Mouse (Mus musculus) yolk sac, embryonic 10.5 days (tissue): ENCODE data around the gene Gabrb1.

Source experiments
- DNase-seq: peaks from one replicate; pipeline ENCODE4 v3.0.0-alpha.2; 2017; ENCODE audit warnings: low spot score

Gene Gabrb1

DNA sequence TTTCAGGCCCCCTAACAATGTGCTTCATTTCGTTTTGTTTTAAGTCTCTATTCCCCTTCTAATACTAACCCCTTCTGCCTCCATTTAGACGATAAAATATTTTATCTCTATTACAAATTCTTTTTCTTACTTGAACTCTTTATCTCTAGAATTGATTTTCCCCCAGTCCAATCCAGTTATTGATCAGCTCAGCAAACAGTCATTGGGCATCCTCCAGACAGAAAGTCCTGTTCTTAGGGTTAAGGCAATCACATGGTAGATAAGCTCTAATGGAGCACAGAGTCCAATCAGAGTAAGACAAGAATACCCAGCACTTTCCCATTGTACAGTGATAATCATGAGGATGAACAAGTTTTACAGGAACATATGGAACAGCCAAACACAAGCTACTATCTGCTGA is 172.4 kb downstream of the Gabrb1 start:
- DNase-seq, result no peak

GRCm38 (mm10) chr5:71842241-71842640 is 184.3 kb downstream of the Gabrb1 start:
- no peak for DNase-seq

- no peak for DNase-seq
Measured at GRCm38 (mm10) chr5:71898214-71898613, 240.3 kb downstream of the Gabrb1 start.

GRCm38 (mm10) chr5:71903399-71903798 is 245.5 kb downstream of the Gabrb1 start:
- no peak for DNase-seq

GRCm38 (mm10) chr5:71914028-71914427 is 256.1 kb downstream of the Gabrb1 start:
- DNase-seq, result no peak

GRCm38 (mm10) chr5:71915711-71916110 is 257.8 kb downstream of the Gabrb1 start:
- DNase-seq, result no peak

GRCm38 (mm10) chr5:71917206-71917605 is 259.3 kb downstream of the Gabrb1 start:
- DNase-seq, result no peak

- no peak for DNase-seq
Measured at GRCm38 (mm10) chr5:71923636-71924035, 265.7 kb downstream of the Gabrb1 start.

- no peak for DNase-seq
Measured at GRCm38 (mm10) chr5:71926336-71926735, 268.4 kb downstream of the Gabrb1 start.

DNA sequence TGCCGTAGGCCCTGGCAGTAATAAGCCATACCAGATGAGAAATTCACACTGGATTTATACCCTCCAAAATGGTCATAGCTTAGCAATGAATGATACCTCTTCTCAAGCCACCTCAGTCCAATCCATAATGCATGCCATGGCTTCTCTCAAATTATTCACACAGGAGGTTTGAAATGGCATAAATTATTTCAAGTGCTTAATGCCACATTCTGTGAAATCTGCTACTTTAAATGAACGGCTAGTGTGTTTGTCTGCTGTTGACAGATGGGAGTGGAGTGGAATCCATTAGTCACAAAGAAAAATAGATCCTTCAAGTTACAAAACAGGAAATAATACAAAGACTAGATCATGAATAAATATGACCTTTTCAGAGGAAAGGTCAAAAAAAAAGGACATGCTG is 272.1 kb downstream of the Gabrb1 start:
- DNase-seq, result no peak

GRCm38 (mm10) chr5:71951398-71951797 is 293.5 kb downstream of the Gabrb1 start:
- no peak for DNase-seq

DNA sequence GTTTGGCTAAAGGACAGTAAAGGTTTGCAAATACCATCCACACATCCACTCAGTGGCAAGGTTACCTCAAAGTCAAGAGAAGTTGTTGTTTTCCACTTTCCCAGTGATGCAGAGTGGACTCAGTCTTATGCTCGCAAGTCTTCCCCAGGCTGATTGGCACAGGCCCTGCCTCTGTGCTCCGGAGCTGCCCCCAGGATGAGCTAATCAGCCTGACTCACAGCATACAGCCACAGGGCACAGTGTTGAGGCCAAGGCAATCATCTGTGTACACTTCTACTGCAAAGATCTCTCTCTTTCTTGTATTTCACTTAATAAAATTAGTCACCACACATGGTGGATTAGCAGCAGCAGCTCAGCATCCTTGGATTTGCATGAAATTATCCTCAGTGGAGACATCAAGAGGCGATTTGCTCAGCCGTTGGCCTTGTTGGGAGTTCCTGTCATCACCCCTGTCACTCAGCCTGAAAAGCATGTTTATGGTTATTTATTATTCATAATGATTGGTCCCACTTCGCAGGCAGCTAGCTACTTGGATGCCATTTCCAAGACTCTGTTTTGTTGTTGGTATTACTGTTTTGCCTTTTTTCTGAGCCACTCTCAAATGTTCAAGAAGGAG is 297.3 kb downstream of the Gabrb1 start:
- no peak for DNase-seq

DNA sequence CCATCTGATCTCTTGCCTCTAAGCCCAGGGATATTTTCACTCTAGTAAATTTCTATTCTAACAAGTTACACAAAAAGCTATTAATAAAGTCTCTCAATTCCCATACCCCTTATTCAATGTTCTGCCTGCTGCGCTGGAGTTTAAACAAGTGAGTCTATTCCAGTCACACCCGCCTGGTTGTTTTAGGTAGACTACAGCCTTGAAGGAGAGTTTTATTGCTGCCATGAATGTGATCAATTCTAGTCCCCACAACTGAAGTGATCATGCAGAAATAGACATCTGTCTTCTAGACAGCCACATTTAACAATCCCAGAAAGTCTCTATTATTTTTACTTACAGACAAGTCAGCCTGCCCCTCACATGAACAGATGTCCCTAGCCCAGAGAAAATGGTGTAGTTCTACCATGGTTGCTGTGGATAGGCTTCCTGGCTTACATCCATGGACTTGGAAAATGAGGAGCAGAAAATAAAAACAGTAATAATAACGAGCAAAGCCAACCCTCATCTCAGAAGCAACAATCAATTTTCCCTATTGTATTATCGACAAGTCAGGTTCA is 307.0 kb downstream of the Gabrb1 start:
- no peak for DNase-seq

DNA sequence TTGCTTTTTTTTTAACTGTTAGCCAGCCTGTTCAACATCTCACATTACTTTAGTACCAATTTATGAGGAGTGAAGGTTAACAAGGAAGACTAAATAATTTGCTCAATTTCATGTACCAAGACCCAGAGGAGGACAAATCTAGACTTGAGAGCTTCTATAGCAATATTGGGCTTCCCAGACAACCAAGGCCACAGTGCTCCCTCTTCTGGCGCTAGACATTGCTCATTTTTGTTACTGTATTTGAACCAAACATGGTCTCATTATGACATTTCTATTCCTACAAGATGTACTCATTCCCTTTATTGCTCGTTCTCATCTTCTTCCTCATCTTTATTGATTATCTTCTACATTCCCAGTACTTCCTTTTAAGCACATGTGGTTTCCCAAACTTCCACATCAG is 307.6 kb downstream of the Gabrb1 start:
- DNase-seq, result no peak

- DNase-seq, result no peak
Measured at GRCm38 (mm10) chr5:71970140-71970800, 312.4 kb downstream of the Gabrb1 start.

GRCm38 (mm10) chr5:71972831-71973230 is 314.9 kb downstream of the Gabrb1 start:
- no peak for DNase-seq

DNA sequence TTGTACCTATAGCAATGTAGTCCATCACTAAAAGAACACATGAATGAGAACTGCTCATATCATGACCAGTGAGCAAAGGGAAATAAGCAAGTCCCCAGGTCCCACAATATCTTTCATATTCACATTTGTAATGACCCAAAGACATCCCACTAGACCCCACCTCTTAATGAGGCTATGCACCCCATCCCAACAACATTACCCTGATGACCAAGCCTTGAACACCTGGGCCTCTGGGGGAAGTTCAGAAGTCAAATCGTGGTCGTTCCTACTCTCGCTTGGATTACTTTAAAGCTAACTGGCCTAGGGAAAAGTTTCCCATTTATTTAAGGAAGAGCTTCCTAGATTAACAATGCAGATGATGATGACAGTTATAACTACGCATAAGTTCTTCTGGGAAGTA is 318.2 kb downstream of the Gabrb1 start:
- DNase-seq, result no peak

- no peak for DNase-seq
Measured at GRCm38 (mm10) chr5:71976571-71977061, 318.7 kb downstream of the Gabrb1 start.

DNA sequence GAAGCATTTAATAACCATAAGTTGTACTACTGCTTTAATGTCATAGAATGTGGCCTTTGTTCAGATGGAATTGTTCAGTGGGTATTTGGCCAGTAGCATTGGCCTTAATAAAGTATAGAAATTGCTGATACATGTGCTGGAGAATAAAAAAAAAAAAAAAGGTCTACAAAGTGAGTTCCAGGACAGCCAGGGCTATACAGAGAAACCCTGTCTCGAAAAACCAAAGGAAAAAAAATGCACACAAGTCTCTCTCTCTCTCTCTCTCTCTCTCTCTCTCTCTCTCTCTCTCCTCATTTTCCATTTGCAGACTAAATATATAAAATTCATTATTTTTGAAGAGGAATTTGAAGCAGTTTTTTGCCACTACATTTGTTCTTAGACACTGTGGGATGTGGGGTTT is 328.6 kb downstream of the Gabrb1 start:
- DNase-seq, result no peak

- DNase-seq, result no peak
Measured at GRCm38 (mm10) chr5:71986983-71987398, 329.1 kb downstream of the Gabrb1 start.

- no peak for DNase-seq
Measured at GRCm38 (mm10) chr5:71999466-71999865, 341.6 kb downstream of the Gabrb1 start.

DNA sequence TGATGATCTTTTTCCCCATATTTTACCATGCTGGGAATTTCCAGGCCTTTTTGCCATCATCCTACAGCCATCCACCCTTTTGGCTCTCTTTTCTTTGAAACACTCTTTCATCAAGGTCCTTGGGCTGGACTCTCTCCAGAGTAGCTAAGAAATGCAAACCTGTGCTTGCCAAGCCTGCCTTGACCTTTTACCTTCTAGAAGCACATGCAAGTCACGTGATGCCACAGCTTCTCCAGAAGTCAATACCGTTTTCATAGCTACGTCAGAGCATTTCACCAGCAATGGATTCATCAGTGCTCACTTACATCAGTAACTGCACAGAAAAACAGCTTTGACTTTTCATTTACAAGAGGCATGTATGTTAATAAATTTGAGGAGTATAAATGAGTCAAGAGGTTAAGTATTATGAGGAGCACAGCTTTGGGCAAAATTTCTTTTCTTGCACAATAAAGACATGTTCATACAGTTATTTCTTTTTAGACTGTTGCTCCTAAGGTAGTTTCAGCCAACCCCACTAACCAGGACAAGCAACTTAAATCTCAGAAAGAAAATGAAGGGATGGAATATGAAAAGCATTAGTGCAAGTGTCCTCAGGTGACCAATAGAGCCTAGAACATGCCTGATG is 346.0 kb downstream of the Gabrb1 start:
- peak; percentile 2 for DNase-seq

DNA sequence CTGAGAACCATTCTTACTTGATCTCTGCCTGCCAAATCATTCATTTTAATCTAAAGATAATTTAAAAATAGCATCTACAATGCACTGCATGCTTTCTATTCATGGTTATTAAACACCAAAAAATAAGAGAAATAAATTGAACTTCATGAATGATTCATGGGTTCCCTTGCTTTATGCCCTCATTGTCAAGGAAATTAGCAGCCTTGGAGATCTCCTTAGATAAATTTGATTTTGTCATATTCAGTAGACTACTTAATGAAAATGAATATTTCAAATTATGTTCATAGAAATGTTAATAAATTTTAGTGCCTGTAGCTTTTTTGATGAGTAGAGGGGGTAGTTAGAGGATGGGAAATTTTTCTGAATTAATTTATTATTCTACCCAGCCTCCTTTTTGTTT is 379.0 kb downstream of the Gabrb1 start:
- DNase-seq, result no peak
